Mouse (Mus musculus) right cerebral cortex, postnatal 14 days (tissue): ENCODE results near the gene Elmod1.

Experiments used
- DNase-seq: peaks from one replicate; pipeline ENCODE4 v3.0.0; 2022

The Elmod1 gene

GRCm38 (mm10) chr9:53905418-53905817 lies 69.7 kb downstream of the Elmod1 start:
- no peak for DNase-seq

- peak; percentile 23 for DNase-seq
Observed at GRCm38 (mm10) chr9:53903215-53903842, 71.8 kb downstream of the Elmod1 start.

GRCm38 (mm10) chr9:53899836-53900235 lies 75.3 kb downstream of the Elmod1 start:
- DNase-seq, result peak; percentile 35

GRCm38 (mm10) chr9:53895827-53896226 lies 79.3 kb downstream of the Elmod1 start:
- no peak for DNase-seq

GRCm38 (mm10) chr9:53890075-53890474 lies 85.0 kb downstream of the Elmod1 start:
- DNase-seq, result peak; percentile 81

- DNase-seq, result no peak
Observed at GRCm38 (mm10) chr9:53883588-53884280, 91.4 kb downstream of the Elmod1 start.

GRCm38 (mm10) chr9:53877423-53877822 lies 97.7 kb downstream of the Elmod1 start:
- no peak for DNase-seq

- no peak for DNase-seq
Observed at GRCm38 (mm10) chr9:53873239-53873638, 101.9 kb downstream of the Elmod1 start.
